Mouse (Mus musculus) activated CD4-positive, CD25-positive, alpha-beta regulatory T cell (primary cell): ENCODE measurements around the gene Map6. TPM values are rescaled to one million over a fixed set of nuclear protein-coding genes. Genes with fewer than 3 reads are reported as not detected.

Experiments used
- polyA plus RNA-seq, 2 experiments: library from polyadenylated mRNA; unstranded; fragments of 100-300 nt; shearing (Covaris generic); gene quantifications; one replicate each; pipeline ENCODE4 v1.2.1; 2017

Map6 gene
- polyA plus RNA-seq: 10 to 100 TPM; 35.0 to 36.0 TPM

DNA sequence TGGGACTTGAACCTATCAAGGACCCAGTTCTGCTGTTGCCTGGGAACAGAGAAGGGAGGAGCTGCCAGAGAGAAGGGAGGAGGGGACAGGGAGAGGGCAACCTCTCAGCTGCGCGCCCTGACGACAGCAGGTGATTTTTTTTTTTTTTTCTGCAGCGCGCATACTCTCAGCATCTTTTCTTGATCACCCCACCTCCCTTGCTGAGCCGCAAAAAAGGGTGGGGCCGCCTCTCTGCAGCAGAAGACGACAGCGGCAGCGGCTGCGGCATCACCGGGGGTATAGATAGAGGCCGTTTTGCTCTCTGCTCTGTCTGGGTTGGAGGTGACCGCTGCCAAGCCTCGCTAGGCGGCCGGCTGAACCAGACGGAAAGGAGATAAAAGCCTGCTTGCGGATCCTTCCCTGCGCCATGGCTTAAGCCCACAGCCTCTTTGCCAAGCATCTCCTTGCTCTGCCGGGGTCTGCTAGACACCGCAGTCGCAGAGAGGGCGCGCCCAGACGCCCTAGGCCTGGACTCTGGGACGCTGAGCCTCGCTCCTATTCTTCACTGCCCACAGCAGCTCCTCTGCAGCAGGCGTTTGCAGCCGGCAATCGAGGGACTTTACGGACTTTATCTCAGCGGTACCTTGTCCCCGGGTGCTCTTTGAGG is at the start of gene Map6:
Map6 (plus strand) TSS at position 197 of the 646 bp plus-strand sequence.

DNA sequence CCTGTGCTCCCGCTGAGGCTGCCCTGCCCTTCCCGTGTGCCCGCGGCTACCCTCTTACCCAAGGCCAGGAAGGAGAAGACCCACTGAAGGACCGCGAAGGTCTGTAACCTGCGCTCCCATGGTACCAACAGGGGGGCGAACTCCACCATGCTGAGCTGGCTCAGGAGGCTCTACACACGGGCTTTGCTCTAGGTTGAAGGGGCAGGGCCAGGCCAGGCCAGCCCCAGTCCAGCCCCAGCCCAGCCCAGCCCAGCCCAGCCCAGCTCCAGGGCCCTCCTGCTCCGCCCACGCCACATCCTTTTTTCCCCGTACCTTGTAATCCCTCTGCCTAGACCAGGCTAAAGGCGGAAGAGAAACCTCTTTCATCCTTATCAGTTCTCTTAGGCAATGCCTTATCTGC is 28.8 kb upstream of the Map6 start, which contains the start of gene Mogat2:
Mogat2 (minus strand) TSS at position 203 of the 400 bp plus-strand sequence.

DNA sequence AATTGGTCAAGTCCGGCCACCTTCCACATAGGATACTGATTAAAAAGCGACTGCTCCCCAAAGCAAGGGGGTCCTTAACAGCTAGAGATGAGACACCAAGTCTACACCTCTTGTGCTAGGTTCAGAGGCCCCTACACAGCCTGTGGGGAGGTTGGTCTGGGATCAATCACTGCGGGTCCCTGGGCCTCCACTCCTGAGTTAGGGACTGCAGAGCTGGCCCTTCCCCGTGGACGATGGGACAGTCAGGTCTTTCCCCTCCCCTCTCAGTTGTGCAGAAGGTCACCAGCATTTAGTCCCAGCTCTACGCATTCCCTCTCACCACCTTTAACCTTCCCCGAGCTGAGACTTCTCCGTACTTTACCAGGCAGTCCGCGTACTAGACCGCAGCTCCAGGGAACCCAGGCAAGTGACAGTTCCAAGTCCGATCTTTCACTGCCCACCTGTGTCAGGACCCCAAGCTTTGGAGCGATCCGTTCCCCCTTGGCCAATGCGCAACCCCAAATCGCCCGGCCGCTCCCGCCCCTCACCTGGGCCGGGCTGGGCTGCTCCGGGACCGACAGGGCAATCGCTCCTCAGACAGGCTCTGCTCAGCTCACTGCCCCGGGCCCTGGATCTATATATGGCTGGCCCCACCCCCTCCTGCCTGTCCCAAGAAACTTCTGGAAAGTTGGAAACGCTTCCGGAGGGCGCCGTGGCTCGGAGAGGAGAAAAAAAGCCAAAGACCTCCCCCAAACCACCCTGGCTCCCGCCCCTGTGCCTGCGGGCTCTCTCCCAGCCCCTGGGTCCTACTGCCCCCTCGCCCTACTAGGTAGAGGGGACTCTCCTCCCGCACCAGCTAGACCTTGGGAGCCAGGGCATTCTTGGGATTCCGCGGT is 85.5 kb downstream of the Map6 start, which contains the start of gene Serpinh1:
Serpinh1 (minus strand) TSS at position 714 of the 875 bp plus-strand sequence.

DNA sequence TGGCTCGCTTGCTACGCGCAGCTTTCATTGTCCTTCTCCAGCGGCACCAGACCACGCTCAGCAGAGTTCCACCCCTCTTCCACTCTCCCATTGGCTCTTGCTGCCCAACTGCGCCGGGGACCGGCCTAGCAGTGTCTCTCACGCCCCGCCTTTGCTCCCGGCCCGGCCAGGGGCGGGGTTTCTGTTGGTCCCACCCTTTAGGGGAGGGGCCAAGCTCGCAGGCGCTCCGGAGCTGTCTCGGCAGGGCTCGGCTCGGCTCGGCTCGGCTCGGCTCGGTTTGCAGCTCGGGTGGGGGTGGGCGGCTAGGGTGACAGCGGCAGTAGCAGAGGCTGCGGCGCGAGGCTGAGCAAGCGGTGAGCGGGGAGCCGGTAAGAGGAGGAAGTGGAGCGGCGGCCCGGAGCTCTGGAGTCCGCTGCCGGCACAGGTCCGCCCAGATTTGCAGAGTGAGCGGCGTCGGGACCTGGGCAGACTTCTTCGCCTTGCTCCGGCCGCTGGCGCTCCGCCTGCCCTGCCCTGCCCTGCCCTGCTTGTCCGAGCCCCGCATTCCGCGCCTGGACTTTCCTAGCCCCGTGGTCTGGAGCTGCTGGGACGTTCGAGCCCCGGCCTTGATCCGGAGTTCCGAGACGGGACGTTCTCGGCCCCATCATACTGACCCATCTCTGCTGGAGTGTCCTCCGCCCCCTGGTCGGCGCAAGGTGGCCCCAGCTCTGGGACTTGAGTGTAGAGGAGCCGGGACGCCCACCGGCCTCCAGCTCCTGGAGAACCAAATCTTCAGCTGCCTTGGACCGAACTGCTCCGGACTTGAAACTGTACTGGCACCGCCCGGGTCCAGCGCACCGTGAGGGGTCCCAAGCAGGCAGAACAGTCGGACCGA is 114.2 kb downstream of the Map6 start, which contains the start of gene Gdpd5:
Gdpd5 (plus strand) TSS at position 201 of the 874 bp plus-strand sequence.

Other genes starting within 250 kb of the Map6 start
- gene Uvrag, start 126.3 kb upstream of the Map6 start, polyA plus RNA-seq: 10 to 100 TPM; 60.9 to 64.4 TPM
- gene Dgat2, start 84.7 kb upstream of the Map6 start, polyA plus RNA-seq: 1 to 10 TPM; 3.4 to 8.9 TPM
- gene Mogat2, start 28.8 kb upstream of the Map6 start, polyA plus RNA-seq: not detected
- not detected for gene Serpinh1, start 85.8 kb downstream of the Map6 start, polyA plus RNA-seq
- gene Gdpd5, start 114.0 kb downstream of the Map6 start, polyA plus RNA-seq: 10 to 100 TPM in 1 of 2 experiments, 1 to 10 TPM in 1; 8.4 to 28.4 TPM
- gene Klhl35, start 198.6 kb downstream of the Map6 start, polyA plus RNA-seq: 1 to 10 TPM; 1.5 to 5.8 TPM
- gene Rps3, start 216.3 kb downstream of the Map6 start, polyA plus RNA-seq: 1,000 to 10,000 TPM; 1,095 to 1,751 TPM